Mouse (Mus musculus): ENCODE data around the gene Rnf216. TPM values are rescaled to one million over a fixed set of nuclear protein-coding genes. Genes with fewer than 3 reads are reported as not detected.

Rnf216 gene
- total and polyA plus RNA-seq, 3 experiments = 16.4 to 123 (median 30.8) TPM

DNA sequence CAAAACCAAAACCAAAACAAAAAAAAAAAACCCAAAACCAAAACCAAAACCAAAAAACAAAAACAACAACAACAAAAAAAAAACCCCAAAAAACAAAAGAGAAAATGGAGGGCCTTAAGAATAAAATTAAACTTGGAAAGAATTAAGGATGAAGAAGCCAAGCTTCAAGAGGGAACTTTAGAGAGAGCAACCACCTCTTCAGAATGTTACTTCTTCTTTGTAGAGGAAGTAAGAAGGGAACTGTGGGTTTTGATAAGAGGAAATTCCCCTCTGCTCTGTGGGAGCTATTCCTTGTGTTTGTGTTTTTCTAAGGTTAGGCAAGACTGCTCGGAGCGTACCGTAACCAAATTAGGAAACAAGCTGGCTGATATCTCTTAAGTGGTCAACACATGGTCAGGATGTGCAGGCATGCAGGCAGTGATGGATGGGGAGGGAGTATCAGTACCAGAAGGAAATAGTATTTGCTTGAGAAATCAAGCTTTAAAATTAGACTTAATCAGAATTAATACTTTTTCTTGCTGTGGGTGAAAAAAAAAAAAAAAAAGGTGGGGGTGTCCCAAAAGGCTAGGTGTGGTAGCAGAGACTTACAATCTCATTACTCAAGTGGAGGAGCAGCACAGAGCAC lies 57.2 kb downstream of the Rnf216 start (continued):
- TF ChIP-seq ELF1 (IDR thresholded peaks at IDR 0.05; ENCODE audit: low read depth, low read length) = 0 out of 2 replicates have a peak, but pooled peaks have one; percentile 26
- no peak for TF ChIP-seq POLR2AphosphoS5 (IDR thresholded peaks at IDR 0.05; ENCODE audit: borderline replicate concordance, low read depth, low read length)

DNA sequence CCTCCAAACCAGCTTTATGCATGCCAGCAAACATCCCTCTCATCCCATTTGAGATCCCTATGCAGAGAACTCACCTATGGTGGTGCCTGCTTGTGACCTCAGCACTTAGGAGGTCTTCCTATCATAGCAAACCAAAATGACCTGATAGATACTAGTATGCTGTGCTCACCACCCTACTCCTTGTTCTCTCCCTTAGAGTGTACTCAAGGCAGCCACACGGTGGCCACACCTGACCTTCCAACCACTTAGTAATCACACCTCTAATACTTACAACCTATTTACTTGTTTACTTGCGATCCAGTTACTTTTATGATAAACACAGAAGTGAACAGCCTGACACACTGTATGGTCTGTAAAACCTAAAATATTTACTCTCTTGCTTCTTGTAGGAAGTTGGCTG lies 58.1 kb downstream of the Rnf216 start:
- peak overlapping the region; percentile 66; the same call in 1 of the 2 replicates for H3K27ac ChIP-seq (ENCODE audit: control insufficient read depth, low read depth, low read length)
- TF ChIP-seq USF2 (IDR thresholded peaks at IDR 0.05; ENCODE audit: borderline replicate concordance in 1 of 2, insufficient read depth in 1 of 2, low read depth in 1 of 2, low read length in 2 of 2) (no peak), CTCF (IDR thresholded peaks at IDR 0.05 in 2 of 3, conservative IDR thresholded peaks at IDR 0.05 in 1 of 3; ENCODE audit: control insufficient read depth in 1 of 3, insufficient read depth in 1 of 3, low read depth in 2 of 3, low read length in 3 of 3, poor library complexity in 1 of 3, severe bottlenecking in 1 of 3) (peak in 1 of 3 experiments; percentile 10; a peak in 1 of 6 replicates)
- H3K36me3 ChIP-seq (ENCODE audit: control insufficient read depth in 1 of 2, insufficient read depth in 2 of 2, low read length in 2 of 2) = peaks cover 0 to 80% of the 10 kb centered on the region in 2 experiments; a peak in 2 of 4 replicates
- H3K9ac ChIP-seq (ENCODE audit: control insufficient read depth, low read depth, low read length, poor library complexity, severe bottlenecking) = no peak overlapping the region
- H3K4me1 ChIP-seq (ENCODE audit: control insufficient read depth in 1 of 2, insufficient read depth in 2 of 2, low read length in 2 of 2) = peaks cover 54 to 66% of the 10 kb centered on the region in 2 experiments
- no peaks in the 10 kb centered on the region for H3K79me2 ChIP-seq (ENCODE audit: control insufficient read depth, insufficient read depth, low read length, poor library complexity)
- no peaks in the 10 kb centered on the region for H3K9me3 ChIP-seq (replicated peaks; ENCODE audit: insufficient read depth, low read length)
- no peaks in the 10 kb centered on the region for H3K27me3 ChIP-seq (ENCODE audit: control insufficient read depth in 1 of 2, insufficient read depth in 2 of 2, low read length in 2 of 2)
- no peak overlapping the region for H3K4me3 ChIP-seq (ENCODE audit: control insufficient read depth in 1 of 2, insufficient read depth in 1 of 2, low read depth in 2 of 2, low read length in 2 of 2)
- DNase-seq (ENCODE audit: low read depth, low spot score) = no peak

DNA sequence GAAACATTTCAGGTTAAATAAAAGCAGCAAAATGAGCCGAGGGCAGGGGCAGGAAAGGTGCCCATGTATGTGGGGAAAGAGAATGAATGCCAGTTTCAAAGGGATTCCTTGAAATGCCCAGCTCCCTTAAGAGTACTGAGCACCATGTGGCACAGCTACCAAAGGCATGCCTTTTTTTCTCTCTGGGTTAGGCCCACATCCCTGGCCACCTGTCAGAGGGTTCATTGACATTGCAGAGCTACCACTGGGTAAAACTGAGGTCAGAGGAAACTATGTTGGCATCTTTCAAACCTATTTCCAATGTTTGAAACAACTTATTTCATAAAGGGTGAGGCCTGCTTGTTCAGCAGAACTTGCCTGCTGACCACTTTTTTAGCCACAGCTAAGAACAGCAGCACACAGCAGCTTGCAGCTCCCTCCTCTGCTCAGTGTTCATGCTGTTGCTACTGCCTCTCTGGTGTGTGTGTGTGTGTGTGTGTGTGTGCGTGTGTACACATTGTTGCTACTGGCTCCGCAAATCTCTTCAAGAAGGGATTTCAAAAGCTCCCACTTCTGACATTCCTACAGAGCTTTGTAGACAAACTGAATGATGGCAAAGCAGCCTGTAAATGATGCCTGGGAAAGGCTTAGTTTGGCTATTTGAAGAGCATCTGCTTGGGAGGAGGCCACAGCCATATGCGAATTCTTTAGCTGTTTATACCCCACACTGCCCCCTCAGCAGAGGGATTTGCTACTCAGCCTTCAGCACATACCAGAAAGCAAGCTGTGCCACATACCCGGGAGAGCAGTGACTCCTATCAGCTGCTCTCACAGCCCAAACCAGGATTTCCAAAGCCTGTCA lies 59.4 kb downstream of the Rnf216 start:
- peaks cover 41 to 53% of the 10 kb centered on the region in 2 experiments for H3K4me1 ChIP-seq (ENCODE audit: control insufficient read depth in 1 of 2, insufficient read depth in 2 of 2, low read length in 2 of 2)
- TF ChIP-seq MXI1 (IDR thresholded peaks at IDR 0.05; ENCODE audit: low read depth, low read length) (0 out of 2 replicates have a peak, but pooled peaks have one; percentile 18), GABPA (IDR thresholded peaks at IDR 0.05; ENCODE audit: low read depth, low read length) (no peak), POLR2AphosphoS2 (IDR thresholded peaks at IDR 0.05; ENCODE audit: low read length) (no peak)
- H3K27me3 ChIP-seq (ENCODE audit: control insufficient read depth in 1 of 2, insufficient read depth in 2 of 2, low read length in 2 of 2) = no peaks in the 10 kb centered on the region
- no peak for DNase-seq (ENCODE audit: low read depth, low spot score)
- peaks cover 4 to 67% of the 10 kb centered on the region in 2 experiments; a peak in 3 of 4 replicates for H3K36me3 ChIP-seq (ENCODE audit: control insufficient read depth in 1 of 2, insufficient read depth in 2 of 2, low read length in 2 of 2)
- H3K4me3 ChIP-seq (ENCODE audit: control insufficient read depth in 1 of 2, insufficient read depth in 1 of 2, low read depth in 2 of 2, low read length in 2 of 2) = no peak overlapping the region
- peak overlapping the region; percentile 93 for H3K27ac ChIP-seq (ENCODE audit: control insufficient read depth, low read depth, low read length)
- no peaks in the 10 kb centered on the region for H3K79me2 ChIP-seq (ENCODE audit: control insufficient read depth, insufficient read depth, low read length, poor library complexity)
- peak overlapping the region; percentile 38 for H3K9ac ChIP-seq (ENCODE audit: control insufficient read depth, low read depth, low read length, poor library complexity, severe bottlenecking)
- no peaks in the 10 kb centered on the region for H3K9me3 ChIP-seq (replicated peaks; ENCODE audit: insufficient read depth, low read length)

DNA sequence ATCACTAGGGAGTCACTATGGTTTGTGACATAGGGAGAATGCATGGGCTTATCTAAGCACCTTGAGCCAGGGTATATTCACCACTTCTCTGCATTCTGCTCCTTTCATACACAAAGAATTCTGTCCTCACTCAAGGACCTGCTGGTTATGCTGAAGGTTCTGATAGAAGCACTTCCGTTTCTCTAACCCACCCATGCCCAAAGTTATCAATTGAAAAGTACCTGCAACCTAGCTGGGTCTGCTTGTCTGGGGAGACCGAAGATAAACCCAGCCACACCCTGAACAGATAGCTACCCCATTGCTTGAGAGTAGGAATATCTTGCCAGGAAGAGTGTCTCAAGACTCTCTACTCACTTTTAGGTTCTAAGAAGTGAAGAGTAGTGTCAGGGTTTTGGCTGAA lies 60.1 kb downstream of the Rnf216 start:
- Histone ChIP-seq H3K9me3 (replicated peaks; ENCODE audit: insufficient read depth, low read length) (no peaks in the 10 kb centered on the region), H3K4me3 (ENCODE audit: control insufficient read depth in 1 of 2, insufficient read depth in 1 of 2, low read depth in 2 of 2, low read length in 2 of 2) (no peak overlapping the region), H3K27ac (ENCODE audit: control insufficient read depth, low read depth, low read length) (peak overlapping the region; percentile 93), H3K4me1 (ENCODE audit: control insufficient read depth in 1 of 2, insufficient read depth in 2 of 2, low read length in 2 of 2) (peaks cover 37 to 48% of the 10 kb centered on the region in 2 experiments), H3K36me3 (ENCODE audit: control insufficient read depth in 1 of 2, insufficient read depth in 2 of 2, low read length in 2 of 2) (peaks cover 4 to 60% of the 10 kb centered on the region in 2 experiments; a peak in 3 of 4 replicates), H3K9ac (ENCODE audit: control insufficient read depth, low read depth, low read length, poor library complexity, severe bottlenecking) (peak overlapping the region; percentile 38), H3K27me3 (ENCODE audit: control insufficient read depth in 1 of 2, insufficient read depth in 2 of 2, low read length in 2 of 2) (no peaks in the 10 kb centered on the region), H3K79me2 (ENCODE audit: control insufficient read depth, insufficient read depth, low read length, poor library complexity) (no peaks in the 10 kb centered on the region)
- DNase-seq (ENCODE audit: low read depth, low spot score) = peak; percentile 67
- no peak for TF ChIP-seq ZC3H11A (IDR thresholded peaks at IDR 0.05; ENCODE audit: low read depth, low read length)
- peak; percentile 37; the same call in 1 of the 2 replicates for TF ChIP-seq TAL1 (IDR thresholded peaks at IDR 0.05; ENCODE audit: low read length)
- peak; percentile 87 for TF ChIP-seq RCOR1 (IDR thresholded peaks at IDR 0.05; ENCODE audit: low read depth, low read length)
- peak; percentile 78 for TF ChIP-seq SIN3A (IDR thresholded peaks at IDR 0.05; ENCODE audit: low read length)
- peak; percentile 86 for TF ChIP-seq GATA1 (IDR thresholded peaks at IDR 0.05; ENCODE audit: low read depth, low read length)
- peak; percentile 90 to 92 for TF ChIP-seq EP300 (IDR thresholded peaks at IDR 0.05; ENCODE audit: low read depth in 1 of 2, low read length in 2 of 2)
- TF ChIP-seq TCF12 (IDR thresholded peaks at IDR 0.05; ENCODE audit: low read depth, low read length) = peak; percentile 88
- TF ChIP-seq KAT2A (conservative IDR thresholded peaks at IDR 0.05; ENCODE audit: low read depth, low read length) = no peak; the same call in 1 of the 2 replicates
- no peak for TF ChIP-seq ZNF384 (IDR thresholded peaks at IDR 0.05; ENCODE audit: low read depth, low read length)
- TF ChIP-seq POLR2AphosphoS5 (IDR thresholded peaks at IDR 0.05; ENCODE audit: borderline replicate concordance, low read depth, low read length) = no peak
- no peak for TF ChIP-seq CHD2 (IDR thresholded peaks at IDR 0.05; ENCODE audit: low read length)
- TF ChIP-seq BHLHE40 (IDR thresholded peaks at IDR 0.05; ENCODE audit: borderline replicate concordance, low read depth, low read length) = no peak
- TF ChIP-seq MAZ (IDR thresholded peaks at IDR 0.05; ENCODE audit: low read depth, low read length) = no peak
- no peak for TF ChIP-seq UBTF (IDR thresholded peaks at IDR 0.05; ENCODE audit: borderline replicate concordance, insufficient read depth, low read depth, low read length)
